Mouse (Mus musculus) G1E (cell line): Measurements from ENCODE around the gene Ppp2r5a.

Source experiments
- CTCF ChIP-seq: IDR thresholded peaks from 2 replicates; pipeline ENCODE4 v1.5.1; 2012; ENCODE audit warnings: low read depth, low read length, inconsistent platforms, mixed read lengths
- GATA1 ChIP-seq: IDR thresholded peaks from 2 replicates; pipeline ENCODE4 v1.6.1; 2012; ENCODE audit warnings: borderline replicate concordance, low read length, inconsistent platforms, mixed read lengths

DNA sequence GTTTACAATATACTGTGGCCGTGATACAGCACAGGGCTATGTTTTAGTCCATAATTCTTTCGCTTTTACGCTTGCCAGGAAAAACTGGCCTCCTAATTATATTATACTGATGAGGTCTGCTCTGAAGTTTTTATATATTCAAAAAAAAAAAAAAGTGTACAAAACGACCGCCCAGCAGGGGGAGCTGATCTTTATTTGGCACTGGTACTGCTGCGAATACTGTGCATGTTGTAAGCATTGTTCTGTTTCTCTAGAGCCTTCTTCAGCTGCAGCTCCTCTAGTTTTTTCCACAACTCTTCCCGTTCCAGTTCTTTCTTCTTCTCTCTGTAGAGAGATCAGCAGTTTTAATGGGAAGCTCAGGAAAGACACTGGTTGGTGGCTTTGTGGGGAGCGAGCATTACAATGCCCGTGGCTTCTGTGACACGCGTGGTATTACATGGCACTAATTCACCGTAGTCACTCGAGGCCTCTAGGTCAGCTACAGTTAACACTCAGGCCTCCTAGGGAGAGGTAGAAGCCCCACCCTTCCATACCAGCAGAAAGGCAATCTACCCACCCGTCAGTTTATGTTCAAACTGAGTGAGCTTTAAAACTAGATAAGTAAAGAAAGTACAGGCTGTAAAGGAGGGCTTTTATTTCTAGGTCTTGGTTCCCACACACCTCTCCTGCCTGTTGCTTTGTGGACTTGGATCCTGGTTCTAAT, 50.1 kb downstream of the Ppp2r5a start:
- no peak for TF ChIP-seq GATA1
- TF ChIP-seq CTCF: no peak
